Mouse (Mus musculus): ENCODE measurements at regions not wholly inside any gene's neighbourhood (a gene's known extent, or its start where the extent isn't known, plus 50 kb on each side); places are given as distances from the start of the nearest gene placed in this dataset.

- TF ChIP-seq CTCF (conservative IDR thresholded peaks at IDR 0.05; ENCODE audit: low read length) (no peak), POU5F1 (IDR thresholded peaks at IDR 0.05; ENCODE audit: borderline replicate concordance, low read length) (no peak)
Observed at GRCm38 (mm10) chr3:103423290-103423689, 144.2 kb downstream of the Trim33 start.
